Mouse (Mus musculus) neural tube, embryonic 13.5 days (tissue): Measurements from ENCODE around the gene Scarf2. TPM values are rescaled to one million over a fixed set of nuclear protein-coding genes. Genes with fewer than 3 reads are reported as not detected.

ENCODE experiments used
- ATAC-seq: fragments of 200-750 bp; cut with Nextera tagmentation; 2 replicates; pipeline ENCODE4 v1.8.0; 2017; ENCODE audit warnings: low read depth, mild to moderate bottlenecking, moderate TSS enrichment, moderate library complexity
- H3K27ac ChIP-seq: fragments of 300-500 bp; sonication (generic); replicated peaks from 2 replicates; pipeline ENCODE4 v1.5.1; 2015; ENCODE audit warnings: moderate library complexity, mild to moderate bottlenecking, inconsistent platforms
- H3K27me3 ChIP-seq: fragments of 300-500 bp; sonication (generic); 2 replicates; pipeline ENCODE4 v1.6.1; 2015; ENCODE audit warnings: mild to moderate bottlenecking, inconsistent platforms
- H3K36me3 ChIP-seq: fragments of 300-500 bp; sonication (generic); 2 replicates; pipeline ENCODE4 v1.6.1; 2015; ENCODE audit warnings: mild to moderate bottlenecking, inconsistent platforms
- H3K4me1 ChIP-seq: fragments of 300-500 bp; sonication (generic); replicated peaks from 2 replicates; pipeline ENCODE4 v1.6.1; 2015; ENCODE audit warnings: inconsistent platforms
- H3K4me2 ChIP-seq: fragments of 300-500 bp; sonication (generic); 2 replicates; pipeline ENCODE4 v1.6.1; 2015; ENCODE audit warnings: inconsistent platforms, mild to moderate bottlenecking, moderate library complexity
- H3K4me3 ChIP-seq: fragments of 300-500 bp; sonication (generic); 2 replicates; pipeline ENCODE4 v1.5.1; 2015; ENCODE audit warnings: mild to moderate bottlenecking, inconsistent platforms
- H3K9ac ChIP-seq: fragments of 300-500 bp; sonication (generic); 2 replicates; pipeline ENCODE4 v1.6.1; 2015; ENCODE audit warnings: moderate library complexity, mild to moderate bottlenecking, inconsistent platforms
- H3K9me3 ChIP-seq: fragments of 300-500 bp; sonication (generic); 2 replicates; pipeline ENCODE4 v1.6.1; 2016; ENCODE audit warnings: inconsistent platforms
- WGBS: fragments of 180-500 bp; shearing (Covaris S2); methylation state at CpG from one replicate; pipeline ENCODE4 v1.1.7; 2015; 5-methylcytosine and 5-hydroxymethylcytosine counted together
- polyA plus RNA-seq: library from polyadenylated mRNA; unstranded; fragments of >200 nt; fragmentation: Nextera tagmentation; extraction: Ambion mirVana; gene quantifications from 2 replicates; pipeline ENCODE4 v1.2.1, GENCODE M21; 2015

The Scarf2 gene
- polyA plus RNA-seq, 1 experiment from 2014 or later = 3.4 TPM

GRCm38 (mm10) chr16:17813173-17813572, 16.1 kb downstream of the Scarf2 start:
- Histone ChIP-seq H3K27me3 (peaks cover 61% of the 10 kb centered on the region), H3K4me1 (peaks cover 30% of the 10 kb centered on the region)
- 62% methylated on average over 4 of the region's 4 CpGs for WGBS

GRCm38 (mm10) chr16:17815411-17816402, 18.6 kb downstream of the Scarf2 start:
- H3K27me3 ChIP-seq = peaks cover 45% of the 10 kb centered on the region
- 1% methylated on average over 63 of the region's 63 CpGs for WGBS

More at GRCm38 (mm10) chr16:17813173-17813572, 16.1 kb downstream of the Scarf2 start:
- no peak overlapping the region for H3K4me3 ChIP-seq
- no peak for ATAC-seq
- no peak overlapping the region for H3K4me2 ChIP-seq
- H3K36me3 ChIP-seq = no peaks in the 10 kb centered on the region
- no peak overlapping the region for H3K27ac ChIP-seq
- no peak overlapping the region for H3K9ac ChIP-seq
- H3K9me3 ChIP-seq = no peaks in the 10 kb centered on the region

GRCm38 (mm10) chr16:17816528-17816927, 19.4 kb downstream of the Scarf2 start:
- Histone ChIP-seq H3K27ac (no peak overlapping the region), H3K4me1 (peaks cover 16% of the 10 kb centered on the region), H3K27me3 (peaks cover 43% of the 10 kb centered on the region), H3K4me3 (no peak overlapping the region), H3K4me2 (no peak overlapping the region), H3K36me3 (no peaks in the 10 kb centered on the region), H3K9me3 (no peaks in the 10 kb centered on the region), H3K9ac (peak overlapping the region; percentile 76)
- no peak for ATAC-seq
- 79% methylated on average over 8 of the region's 8 CpGs for WGBS

More at GRCm38 (mm10) chr16:17815411-17816402, 18.6 kb downstream of the Scarf2 start:
- Histone ChIP-seq H3K4me2 (peak overlapping the region; percentile 74), H3K36me3 (no peaks in the 10 kb centered on the region), H3K9ac (peak overlapping the region; percentile 76), H3K4me3 (peak overlapping the region; percentile 48), H3K9me3 (no peaks in the 10 kb centered on the region), H3K27ac (peak overlapping the region; percentile 61), H3K4me1 (peaks cover 16% of the 10 kb centered on the region)
- peak; percentile 87 for ATAC-seq

GRCm38 (mm10) chr16:17826500-17826899, 29.4 kb downstream of the Scarf2 start:
- Histone ChIP-seq H3K27ac (no peak overlapping the region), H3K4me3 (no peak overlapping the region), H3K36me3 (no peaks in the 10 kb centered on the region), H3K4me1 (0 out of 2 replicates have a peak, but pooled peaks cover 3% of the 10 kb centered on the region), H3K9me3 (no peaks in the 10 kb centered on the region), H3K4me2 (no peak overlapping the region), H3K27me3 (peaks cover 32% of the 10 kb centered on the region), H3K9ac (no peak overlapping the region)
- WGBS = 78% methylated on average over 2 of the region's 2 CpGs
- ATAC-seq = no peak

- no peak overlapping the region for H3K4me3 ChIP-seq
- H3K27ac ChIP-seq = no peak overlapping the region
- no peaks in the 10 kb centered on the region for H3K36me3 ChIP-seq
- H3K9me3 ChIP-seq = no peaks in the 10 kb centered on the region
- no peak for ATAC-seq
- H3K4me1 ChIP-seq = peaks cover 13% of the 10 kb centered on the region
- peaks cover 45% of the 10 kb centered on the region for H3K27me3 ChIP-seq
- H3K4me2 ChIP-seq = no peak overlapping the region
- WGBS = 85% methylated on average over 2 of the region's 2 CpGs
- H3K9ac ChIP-seq = no peak overlapping the region
Observed at GRCm38 (mm10) chr16:17828229-17828628, 31.1 kb downstream of the Scarf2 start.

GRCm38 (mm10) chr16:17828867-17829266, 31.8 kb downstream of the Scarf2 start:
- Histone ChIP-seq H3K4me1 (peaks cover 17% of the 10 kb centered on the region), H3K4me2 (no peak overlapping the region), H3K27me3 (peaks cover 50% of the 10 kb centered on the region), H3K4me3 (no peak overlapping the region), H3K9ac (no peak overlapping the region), H3K36me3 (no peaks in the 10 kb centered on the region), H3K9me3 (no peaks in the 10 kb centered on the region), H3K27ac (no peak overlapping the region)
- whole genome bisulfite sequencing = 73% methylated on average over 3 of the region's 3 CpGs
- no peak for ATAC-seq

- ATAC-seq = no peak
- Histone ChIP-seq H3K4me1 (peaks cover 34% of the 10 kb centered on the region), H3K9ac (no peak overlapping the region), H3K27ac (no peak overlapping the region), H3K9me3 (no peaks in the 10 kb centered on the region), H3K36me3 (no peaks in the 10 kb centered on the region), H3K27me3 (peaks cover 62% of the 10 kb centered on the region), H3K4me3 (no peak overlapping the region), H3K4me2 (no peak overlapping the region)
- WGBS = 71% methylated on average over 10 of the region's 10 CpGs
Observed at GRCm38 (mm10) chr16:17830385-17831178, 33.5 kb downstream of the Scarf2 start.

GRCm38 (mm10) chr16:17831781-17832180, 34.7 kb downstream of the Scarf2 start:
- ATAC-seq = no peak
- Histone ChIP-seq H3K36me3 (no peaks in the 10 kb centered on the region), H3K27me3 (peaks cover 74% of the 10 kb centered on the region), H3K4me3 (no peak overlapping the region), H3K9me3 (no peaks in the 10 kb centered on the region), H3K27ac (no peak overlapping the region), H3K9ac (no peak overlapping the region), H3K4me1 (peaks cover 37% of the 10 kb centered on the region), H3K4me2 (no peak overlapping the region)
- 13% methylated on average over 11 of the region's 11 CpGs for WGBS

- H3K27ac ChIP-seq = peak within 1 kb of the TSS; percentile 90
- 0 out of 2 replicates have a peak, but pooled peaks have one; percentile 6 for ATAC-seq
- H3K27me3 ChIP-seq = peaks cover 85% of the 10 kb centered on the region
- H3K4me2 ChIP-seq = peak within 1 kb of the TSS; percentile 73
- H3K4me1 ChIP-seq = peaks cover 37% of the 10 kb centered on the region
- H3K36me3 ChIP-seq = no peaks in the 10 kb centered on the region
- H3K4me3 ChIP-seq = peak within 1 kb of the TSS; percentile 51
- H3K9me3 ChIP-seq = no peaks in the 10 kb centered on the region
- WGBS = 22% methylated on average over 7 of the region's 7 CpGs
- peak within 1 kb of the TSS; percentile 79 for H3K9ac ChIP-seq
Observed at GRCm38 (mm10) chr16:17832821-17833220, 35.7 kb downstream of the Scarf2 start, which contains the start of gene B830017H08Rik. Gene B830017H08Rik, plus strand, starts transcription at chr16:17833121.

GRCm38 (mm10) chr16:17833321-17833680, 36.2 kb downstream of the Scarf2 start:
- Histone ChIP-seq H3K27me3 (peaks cover 87% of the 10 kb centered on the region), H3K4me2 (peak overlapping the region; percentile 73), H3K27ac (peak overlapping the region; percentile 90), H3K9ac (peak overlapping the region; percentile 79), H3K4me1 (peaks cover 37% of the 10 kb centered on the region), H3K36me3 (no peaks in the 10 kb centered on the region), H3K9me3 (no peaks in the 10 kb centered on the region), H3K4me3 (peak overlapping the region; percentile 51)
- WGBS = 1% methylated on average over 37 of the region's 37 CpGs
- ATAC-seq = peak; percentile 82

GRCm38 (mm10) chr16:17833681-17834399, 36.8 kb downstream of the Scarf2 start:
- no peaks in the 10 kb centered on the region for H3K9me3 ChIP-seq
- WGBS = under 1% methylated on average over 50 of the region's 103 CpGs
- H3K4me2 ChIP-seq = peak overlapping the region; percentile 73
- peak overlapping the region; percentile 51 for H3K4me3 ChIP-seq
- peaks cover 5% of the 10 kb centered on the region; the same call in 1 of the 2 replicates for H3K36me3 ChIP-seq
- peaks cover 37% of the 10 kb centered on the region for H3K4me1 ChIP-seq
- peaks cover 87% of the 10 kb centered on the region for H3K27me3 ChIP-seq
- ATAC-seq = peak; percentile 74
- peak overlapping the region; percentile 90 for H3K27ac ChIP-seq
- H3K9ac ChIP-seq = peak overlapping the region; percentile 79
